Mouse (Mus musculus): ENCODE data around the gene Zfp768. TPM values are rescaled to one million over a fixed set of nuclear protein-coding genes. Genes with fewer than 3 reads are reported as not detected.

Zfp768 gene
- polyA plus RNA-seq (2015; fragmentation: Nextera tagmentation; extraction: Ambion mirVana) = 9.0 and 11.0 TPM in 2 replicates

DNA sequence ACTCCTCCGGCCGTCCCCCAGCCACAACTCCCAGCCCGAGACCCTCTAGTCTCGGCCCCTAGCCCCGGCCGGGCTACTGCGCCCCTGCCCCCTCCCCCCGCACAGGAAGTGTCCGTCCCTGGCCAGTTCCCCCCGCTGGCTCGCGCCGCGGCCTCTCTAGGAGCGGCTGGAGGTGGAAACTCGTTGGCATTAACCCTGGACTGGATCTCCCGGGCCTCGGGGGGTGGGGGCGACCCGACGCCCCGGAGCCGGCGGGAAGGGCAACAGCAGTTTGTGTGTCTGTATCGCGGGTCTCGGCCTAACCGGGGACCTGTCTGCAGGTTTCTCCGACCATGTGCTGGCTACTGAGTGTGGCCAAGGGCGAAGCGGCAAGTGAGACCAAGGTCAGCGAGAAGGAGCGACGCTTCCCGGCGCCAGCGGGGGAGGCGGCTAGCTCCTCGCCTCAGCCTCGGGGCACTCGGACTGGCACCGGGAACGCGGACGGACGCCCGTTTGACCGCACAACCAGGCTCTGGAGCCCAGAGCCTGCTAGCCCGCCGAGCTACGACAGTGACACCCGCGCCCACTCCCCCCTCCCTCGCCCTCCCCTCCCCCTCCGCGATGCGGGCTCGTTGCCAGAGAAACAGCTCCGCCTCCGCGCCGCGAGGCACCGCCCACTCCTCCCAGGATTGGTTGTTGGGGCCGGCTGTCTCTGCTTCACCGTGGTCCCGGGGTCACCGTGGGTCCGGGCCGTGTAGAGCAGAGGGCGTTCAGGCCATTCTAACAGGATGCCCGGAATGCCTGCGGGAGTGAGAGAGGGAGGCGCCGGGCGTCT, at the start of gene Zfp768:
Gene Zfp768, minus strand, starts transcription at position 78 of the 814 bp plus-strand sequence.
- Histone ChIP-seq H3K9ac (ENCODE audit: low read length) (peak within 1 kb of the TSS; percentile 88), H3K4me2 (replicated peaks; ENCODE audit: low read depth) (peak within 1 kb of the TSS; percentile 79), H3K4me3 (ENCODE audit: low read depth, low read length) (peak within 1 kb of the TSS; percentile 86), H3K27ac (replicated peaks) (peak within 1 kb of the TSS; percentile 93), H3K27me3 (ENCODE audit: control insufficient read depth, insufficient read depth, low read length) (no peaks in the 10 kb centered on the region), H3K9me3 (ENCODE audit: control insufficient read depth, low read length) (no peaks in the 10 kb centered on the region), H3K36me3 (ENCODE audit: control insufficient read depth, insufficient read depth, low read length) (peaks cover 3% of the 10 kb centered on the region; the same call in 1 of the 2 replicates), H3K4me1 (replicated peaks; ENCODE audit: control insufficient read depth, insufficient read depth) (peaks cover 3% of the 10 kb centered on the region; the same call in 1 of the 2 replicates)
- ATAC-seq (ENCODE audit: low FRiP score, low TSS enrichment) (peak; percentile 90), DNase-seq (ENCODE audit: low spot score) (peak; percentile 94)
- WGBS = 0% methylated on average over 62 of the region's 76 CpGs
- TF ChIP-seq EP300 (optimal IDR thresholded peaks at IDR 0.05) (peak; percentile 59), CTCF (IDR thresholded peaks at IDR 0.05; ENCODE audit: low read depth) (0 out of 2 replicates have a peak, but pooled peaks have one; percentile 2)

DNA sequence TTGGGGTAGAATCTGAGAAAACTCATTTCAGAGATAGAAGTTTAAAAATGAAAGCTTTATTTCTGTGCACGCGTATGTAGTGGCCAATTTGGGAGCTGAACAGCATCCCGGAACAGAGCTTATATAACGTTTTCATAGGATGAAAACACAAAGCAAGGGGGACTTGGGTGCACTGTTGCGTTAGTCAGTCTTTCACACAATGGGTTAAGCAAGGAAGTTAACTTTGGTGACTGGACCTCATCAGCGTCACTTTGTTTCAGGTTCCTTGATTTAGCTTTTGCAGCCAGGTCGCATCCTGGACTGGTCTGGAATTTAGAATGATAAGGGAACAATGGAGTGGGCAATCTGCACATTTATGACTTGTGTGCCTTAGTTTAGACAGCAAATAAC, 48.5 kb upstream of the Zfp768 start:
- peak overlapping the region; percentile 51 for H3K9ac ChIP-seq (ENCODE audit: low read length)
- H3K27me3 ChIP-seq (ENCODE audit: control insufficient read depth, insufficient read depth, low read length) = no peaks in the 10 kb centered on the region
- no peaks in the 10 kb centered on the region for H3K9me3 ChIP-seq (ENCODE audit: control insufficient read depth, low read length)
- TF ChIP-seq EP300 (optimal IDR thresholded peaks at IDR 0.05) = no peak
- no peak for TF ChIP-seq CTCF (IDR thresholded peaks at IDR 0.05; ENCODE audit: low read depth)
- DNase-seq (ENCODE audit: low spot score) (no peak), ATAC-seq (ENCODE audit: low FRiP score, low TSS enrichment) (no peak)
- H3K4me3 ChIP-seq (ENCODE audit: low read depth, low read length) = peak overlapping the region; percentile 76
- 7% methylated on average over 7 of the region's 7 CpGs for WGBS
- H3K4me2 ChIP-seq (replicated peaks; ENCODE audit: low read depth) = peak overlapping the region; percentile 75
- 0 out of 2 replicates have a peak, but pooled peaks cover 2% of the 10 kb centered on the region for H3K4me1 ChIP-seq (replicated peaks; ENCODE audit: control insufficient read depth, insufficient read depth)
- H3K36me3 ChIP-seq (ENCODE audit: control insufficient read depth, insufficient read depth, low read length) = peaks cover 2% of the 10 kb centered on the region; the same call in 1 of the 2 replicates
- peak overlapping the region; percentile 53; the same call in 1 of the 2 replicates for H3K27ac ChIP-seq (replicated peaks)

DNA sequence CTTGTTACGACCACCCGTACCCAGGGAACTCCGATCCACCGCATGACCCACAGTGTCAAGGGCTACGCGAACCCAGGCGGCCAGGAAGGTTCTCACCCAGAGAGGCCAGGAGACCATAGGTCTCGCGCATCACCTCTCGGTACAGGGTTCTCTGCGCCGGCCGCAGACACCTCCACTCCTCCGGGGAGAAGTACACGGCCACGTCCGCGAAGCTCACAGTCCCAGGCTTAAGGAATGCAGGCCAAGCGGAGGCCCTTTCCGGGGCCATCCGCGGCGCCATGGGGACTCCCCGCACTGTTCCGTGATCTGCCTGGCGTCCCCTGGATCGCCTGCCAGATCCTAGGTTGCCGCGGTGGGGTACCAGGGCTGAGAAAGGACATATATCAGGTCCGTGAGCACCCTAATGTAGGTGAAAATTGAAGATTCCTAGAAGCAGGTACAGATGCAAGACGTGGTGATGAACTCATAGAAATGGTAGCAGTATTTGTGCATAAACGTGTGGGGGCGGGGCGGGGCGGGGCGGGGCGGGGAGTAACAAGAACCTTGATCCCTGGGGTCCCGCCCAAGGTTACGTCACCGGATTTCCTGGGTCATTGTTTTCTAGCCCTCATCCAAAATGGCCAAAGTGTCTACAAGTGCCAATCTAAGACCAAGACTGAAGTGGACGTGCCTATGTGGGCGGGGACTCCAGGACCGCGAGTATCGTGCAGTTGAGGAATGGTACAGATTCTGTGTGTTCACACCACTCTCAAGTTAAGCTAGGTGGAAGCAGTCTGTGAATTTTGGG, 48.0 kb upstream of the Zfp768 start, which contains the start of gene E430018J23Rik:
Gene E430018J23Rik, minus strand, starts transcription at position 473 of the 787 bp plus-strand sequence.
- no peak for TF ChIP-seq EP300 (optimal IDR thresholded peaks at IDR 0.05)
- TF ChIP-seq CTCF (IDR thresholded peaks at IDR 0.05; ENCODE audit: low read depth) = no peak
- Histone ChIP-seq H3K36me3 (ENCODE audit: control insufficient read depth, insufficient read depth, low read length) (peaks cover 2% of the 10 kb centered on the region; the same call in 1 of the 2 replicates), H3K4me3 (ENCODE audit: low read depth, low read length) (peak within 1 kb of the TSS; percentile 76), H3K4me1 (replicated peaks; ENCODE audit: control insufficient read depth, insufficient read depth) (0 out of 2 replicates have a peak, but pooled peaks cover 2% of the 10 kb centered on the region), H3K9ac (ENCODE audit: low read length) (peak within 1 kb of the TSS; percentile 87), H3K9me3 (ENCODE audit: control insufficient read depth, low read length) (no peaks in the 10 kb centered on the region), H3K27ac (replicated peaks) (peak within 1 kb of the TSS; percentile 93), H3K27me3 (ENCODE audit: control insufficient read depth, insufficient read depth, low read length) (no peaks in the 10 kb centered on the region), H3K4me2 (replicated peaks; ENCODE audit: low read depth) (peak within 1 kb of the TSS; percentile 75)
- peak; percentile 98 for DNase-seq (ENCODE audit: low spot score)
- peak; percentile 97 for ATAC-seq (ENCODE audit: low FRiP score, low TSS enrichment)
- WGBS = under 1% methylated on average over 42 of the region's 45 CpGs

GRCm38 (mm10) chr7:127392251-127392824, 46.9 kb upstream of the Zfp768 start:
- 79% methylated on average over 8 of the region's 8 CpGs for WGBS
- no peak for ATAC-seq (ENCODE audit: low FRiP score, low TSS enrichment)
- H3K9ac ChIP-seq (ENCODE audit: low read length) = peak overlapping the region; percentile 87

GRCm38 (mm10) chr7:127391538-127391937, 46.1 kb upstream of the Zfp768 start:
- DNase-seq (ENCODE audit: low spot score) (no peak), ATAC-seq (ENCODE audit: low FRiP score, low TSS enrichment) (no peak)
- Histone ChIP-seq H3K27me3 (ENCODE audit: control insufficient read depth, insufficient read depth, low read length) (no peaks in the 10 kb centered on the region), H3K9me3 (ENCODE audit: control insufficient read depth, low read length) (no peaks in the 10 kb centered on the region), H3K27ac (replicated peaks) (no peak overlapping the region), H3K36me3 (ENCODE audit: control insufficient read depth, insufficient read depth, low read length) (peaks cover 2% of the 10 kb centered on the region; the same call in 1 of the 2 replicates), H3K4me2 (replicated peaks; ENCODE audit: low read depth) (no peak overlapping the region), H3K9ac (ENCODE audit: low read length) (no peak overlapping the region), H3K4me3 (ENCODE audit: low read depth, low read length) (no peak overlapping the region), H3K4me1 (replicated peaks; ENCODE audit: control insufficient read depth, insufficient read depth) (0 out of 2 replicates have a peak, but pooled peaks cover 2% of the 10 kb centered on the region)
- TF ChIP-seq EP300 (optimal IDR thresholded peaks at IDR 0.05) = no peak
- no peak for TF ChIP-seq CTCF (IDR thresholded peaks at IDR 0.05; ENCODE audit: low read depth)
- WGBS = 97% methylated on average over 16 of the region's 16 CpGs

More at GRCm38 (mm10) chr7:127392251-127392824, 46.9 kb upstream of the Zfp768 start:
- Histone ChIP-seq H3K4me2 (replicated peaks; ENCODE audit: low read depth) (peak overlapping the region; percentile 75), H3K4me1 (replicated peaks; ENCODE audit: control insufficient read depth, insufficient read depth) (0 out of 2 replicates have a peak, but pooled peaks cover 2% of the 10 kb centered on the region), H3K36me3 (ENCODE audit: control insufficient read depth, insufficient read depth, low read length) (peaks cover 2% of the 10 kb centered on the region; the same call in 1 of the 2 replicates), H3K4me3 (ENCODE audit: low read depth, low read length) (peak overlapping the region; percentile 76), H3K27ac (replicated peaks) (no peak overlapping the region), H3K27me3 (ENCODE audit: control insufficient read depth, insufficient read depth, low read length) (no peaks in the 10 kb centered on the region), H3K9me3 (ENCODE audit: control insufficient read depth, low read length) (no peaks in the 10 kb centered on the region)
- no peak for DNase-seq (ENCODE audit: low spot score)
- TF ChIP-seq EP300 (optimal IDR thresholded peaks at IDR 0.05) (no peak), CTCF (IDR thresholded peaks at IDR 0.05; ENCODE audit: low read depth) (no peak)
